Mouse (Mus musculus) thymus, postnatal 10 days (tissue): ENCODE measurements around the gene Cdkl5.
A peak's percentile ranks its signal among the peaks of the same experiment; 100 is the strongest.

Experiments used
- DNase-seq, 2 experiments: peaks; one replicate each; pipeline ENCODE4 v3.0.0; 2021; ENCODE audit warnings: low spot score in 2 of 2

Gene Cdkl5

DNA sequence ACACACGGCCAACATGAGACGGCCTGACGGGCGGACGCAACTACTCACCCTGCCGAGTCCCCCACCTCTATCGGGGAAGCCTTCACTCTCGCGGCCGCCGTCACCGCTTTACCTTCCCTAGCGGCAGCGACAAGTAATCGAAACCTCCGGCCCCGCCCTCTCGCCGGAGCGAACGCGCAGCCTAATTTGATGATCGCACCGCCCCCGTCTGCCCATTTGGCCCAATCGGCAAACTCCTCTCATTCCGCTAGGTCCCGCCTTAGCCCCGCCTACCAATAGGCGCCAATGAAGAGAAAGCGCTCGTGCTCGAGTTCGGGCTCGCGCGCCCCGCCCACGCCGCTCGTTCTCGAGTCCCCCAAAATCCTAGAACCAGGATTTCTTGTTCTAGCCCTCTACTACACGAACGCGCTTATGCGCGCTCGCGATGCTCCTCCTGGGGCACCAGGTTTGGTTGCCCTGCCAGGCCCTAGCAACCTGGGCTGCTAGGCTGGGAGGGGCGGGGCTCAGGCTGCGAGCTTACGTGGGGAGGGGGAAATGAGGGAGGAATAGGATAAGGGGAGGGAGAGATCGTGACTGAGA, at the start of gene Cdkl5:
Gene Cdkl5, minus strand, starts transcription at position 162 of the 579 bp plus-strand sequence.
- peak; percentile 88 to 91 for DNase-seq

DNA sequence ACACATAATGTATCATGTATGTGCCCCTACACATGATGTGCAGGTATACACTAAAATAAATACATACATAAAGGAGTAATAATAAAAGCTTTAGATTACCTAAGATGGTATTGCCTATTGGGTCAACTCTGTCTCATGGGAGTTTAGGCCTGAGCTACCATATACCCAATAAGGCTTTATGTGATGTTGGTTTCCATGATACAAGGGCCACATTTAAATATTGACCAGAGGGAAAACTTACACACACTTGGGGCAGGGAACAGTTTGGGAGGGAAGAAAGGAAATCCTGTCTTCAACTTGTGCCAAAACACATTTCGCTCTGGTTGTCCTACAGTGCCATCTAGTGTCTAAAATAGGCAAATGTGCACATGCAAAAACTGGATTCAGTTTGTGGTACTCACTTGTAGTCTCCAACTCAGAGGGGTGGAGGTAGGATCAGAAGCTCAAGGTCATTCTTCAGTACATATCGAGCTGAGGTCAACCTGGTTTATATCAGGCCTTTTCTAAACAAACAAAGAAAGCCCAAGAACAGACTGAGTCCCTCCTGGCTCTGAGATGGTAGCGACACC, 38.8 kb upstream of the Cdkl5 start:
- DNase-seq = peak in 1 of 2 experiments; percentile 23

DNA sequence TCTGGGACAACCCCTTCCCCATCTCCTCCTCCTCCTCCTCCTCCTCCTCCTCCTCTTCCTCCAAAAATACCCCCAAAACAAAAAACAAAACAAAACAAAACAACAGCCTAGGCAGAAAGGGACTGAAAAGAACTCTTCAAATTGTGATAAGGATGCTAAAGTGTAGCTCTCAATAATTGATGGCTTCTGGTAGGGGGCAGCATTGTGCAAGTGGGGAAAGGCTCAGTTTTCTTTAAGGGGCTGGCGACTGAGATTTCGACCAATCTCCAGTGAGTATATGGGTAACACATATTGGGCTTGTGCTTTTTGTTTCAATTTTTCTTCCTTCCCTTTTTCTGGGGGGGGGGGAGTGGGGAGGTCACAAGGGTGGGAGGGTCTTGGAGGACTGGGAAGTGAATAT, 37.9 kb upstream of the Cdkl5 start:
- DNase-seq = peak in 1 of 2 experiments; percentile 3

DNA sequence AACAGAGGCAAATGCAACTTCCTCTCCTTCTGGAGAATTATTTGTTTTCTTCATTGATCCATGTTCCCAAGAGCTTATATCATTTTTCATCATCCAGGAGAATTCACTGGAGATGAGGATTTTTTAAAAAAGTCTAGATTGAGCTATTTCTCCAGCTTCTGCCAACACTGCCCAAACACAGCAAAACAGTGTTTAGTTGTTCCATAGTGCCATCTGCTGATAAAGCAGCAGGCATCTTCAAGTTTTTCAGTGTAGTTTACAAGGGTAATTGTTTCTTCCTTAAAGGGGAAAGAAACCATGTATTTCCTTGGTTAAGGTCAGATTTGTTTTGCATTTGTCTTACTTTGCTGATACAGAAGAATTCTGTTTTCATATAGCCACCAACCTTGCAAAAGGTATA, 35.7 kb upstream of the Cdkl5 start:
- DNase-seq = no peak

DNA sequence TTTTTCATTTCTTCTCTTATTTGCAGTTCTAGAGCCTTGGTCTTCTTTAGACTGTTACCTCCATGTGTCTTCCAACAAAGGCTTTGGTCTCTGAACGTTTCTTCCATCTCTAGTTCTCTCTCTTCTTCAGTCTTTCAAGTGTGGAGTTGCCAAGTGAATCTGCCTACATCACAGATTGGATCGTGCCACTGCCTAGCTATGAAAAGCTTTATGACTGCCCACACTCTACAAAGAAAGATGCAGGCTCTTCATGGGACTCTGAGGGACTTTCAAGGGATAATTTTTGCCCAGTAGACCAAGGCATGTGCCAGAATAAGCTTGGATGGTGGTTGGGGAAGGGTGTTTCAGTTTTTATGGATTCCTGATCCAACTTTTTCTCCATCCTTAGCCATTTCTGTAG, 30.0 kb upstream of the Cdkl5 start:
- DNase-seq = no peak

DNA sequence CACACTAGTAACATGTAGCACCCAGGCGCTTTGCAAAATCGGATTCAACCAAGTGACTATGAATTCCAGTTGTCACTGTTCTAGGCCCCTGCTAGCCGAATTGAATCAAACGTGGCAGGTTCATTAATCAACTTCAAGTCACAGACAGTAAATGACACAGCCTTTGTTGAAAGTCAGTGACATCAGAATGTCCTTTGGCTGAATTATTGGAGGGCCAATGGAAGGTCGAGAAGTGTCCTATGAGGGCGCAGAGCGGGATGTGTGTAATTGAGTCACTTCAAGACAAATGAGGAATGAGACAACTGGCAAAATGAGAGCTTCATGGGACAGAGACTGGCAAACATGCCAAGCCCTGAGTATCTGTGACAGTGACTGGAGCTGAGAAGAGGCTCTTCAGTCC, 27.0 kb upstream of the Cdkl5 start:
- no peak for DNase-seq

DNA sequence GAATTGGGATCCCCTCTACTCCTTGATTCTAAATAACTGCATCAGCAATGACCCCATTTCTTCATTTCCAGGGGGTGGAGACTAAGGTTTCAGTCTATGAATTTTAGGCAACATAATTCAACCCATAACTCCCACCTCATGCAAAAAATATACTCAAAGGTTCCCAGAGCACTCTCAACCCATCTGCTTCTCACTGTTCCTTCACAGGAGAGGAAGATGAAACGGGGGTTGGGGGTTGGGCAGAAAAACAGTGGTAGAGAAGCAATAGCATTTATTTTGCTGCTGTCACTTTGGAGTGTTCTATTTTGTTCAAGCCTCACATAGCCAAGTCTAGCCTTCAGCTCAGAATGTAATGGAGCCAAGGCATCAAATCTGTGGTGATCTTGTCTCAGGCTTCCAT, 23.7 kb upstream of the Cdkl5 start:
- DNase-seq = no peak

DNA sequence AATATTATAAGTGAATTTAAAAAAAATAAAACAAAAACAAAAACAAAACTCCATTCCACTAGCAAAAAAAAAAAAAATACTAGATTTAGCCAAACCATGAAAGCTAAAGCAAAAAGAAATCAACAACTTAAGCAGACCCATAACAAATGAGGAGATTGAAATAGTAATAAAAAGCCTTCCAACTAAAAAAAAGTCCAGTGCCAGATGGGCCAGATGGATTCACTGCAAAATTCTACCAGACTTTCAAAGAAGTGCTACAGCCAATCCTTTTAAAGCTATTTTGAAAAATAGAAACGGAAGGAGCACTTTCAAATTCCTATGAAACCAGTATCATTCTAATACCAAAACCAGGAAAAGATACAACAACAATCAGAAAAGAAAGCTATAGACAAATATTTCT, 11.8 kb upstream of the Cdkl5 start:
- DNase-seq = no peak

DNA sequence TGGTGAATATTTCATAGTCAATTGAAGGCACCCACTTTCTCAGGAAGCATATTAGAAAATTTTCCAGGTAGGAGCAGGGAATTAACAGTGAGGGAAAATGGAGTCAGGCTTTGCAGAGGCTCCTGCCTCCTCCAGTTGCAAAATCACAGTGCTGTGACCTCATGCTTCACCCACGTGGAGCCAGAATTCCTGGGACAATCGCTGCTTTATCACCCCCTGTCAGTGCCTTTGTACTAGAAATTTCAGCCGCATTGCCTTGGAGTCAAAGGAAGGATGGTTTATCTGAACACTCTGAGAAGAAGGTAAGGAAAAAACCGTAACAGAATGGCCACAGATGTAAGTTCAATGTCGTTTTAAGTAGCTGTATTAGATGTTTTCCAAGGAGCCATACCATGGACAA, 1.5 kb upstream of the Cdkl5 start:
- DNase-seq = no peak

DNA sequence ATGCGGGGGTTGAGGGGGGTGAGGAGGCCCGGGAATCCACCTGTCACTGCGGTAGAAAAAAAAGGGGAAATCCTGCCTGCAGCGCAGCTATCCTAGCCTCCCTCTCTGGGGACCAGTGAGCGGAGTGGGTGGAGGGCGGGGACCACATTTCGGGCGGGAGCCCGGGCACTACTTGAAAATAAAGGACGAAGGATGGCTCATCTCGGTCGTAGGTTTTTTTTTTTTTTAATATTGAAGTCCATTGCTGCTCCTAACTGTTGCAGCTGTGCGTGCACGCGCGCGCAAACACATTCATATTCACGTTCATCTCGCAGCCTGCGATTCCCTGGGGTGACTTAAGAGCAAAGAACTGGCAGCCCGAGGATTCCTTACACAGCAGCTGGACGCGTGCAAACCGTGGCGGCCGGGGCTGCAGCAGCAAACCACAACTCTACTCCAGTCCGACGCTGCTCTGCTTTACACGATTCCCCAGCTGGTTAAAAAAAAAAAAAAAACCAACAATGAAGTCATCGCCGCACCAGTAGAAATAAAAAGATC, 695 bp upstream of the Cdkl5 start:
- DNase-seq = no peak

DNA sequence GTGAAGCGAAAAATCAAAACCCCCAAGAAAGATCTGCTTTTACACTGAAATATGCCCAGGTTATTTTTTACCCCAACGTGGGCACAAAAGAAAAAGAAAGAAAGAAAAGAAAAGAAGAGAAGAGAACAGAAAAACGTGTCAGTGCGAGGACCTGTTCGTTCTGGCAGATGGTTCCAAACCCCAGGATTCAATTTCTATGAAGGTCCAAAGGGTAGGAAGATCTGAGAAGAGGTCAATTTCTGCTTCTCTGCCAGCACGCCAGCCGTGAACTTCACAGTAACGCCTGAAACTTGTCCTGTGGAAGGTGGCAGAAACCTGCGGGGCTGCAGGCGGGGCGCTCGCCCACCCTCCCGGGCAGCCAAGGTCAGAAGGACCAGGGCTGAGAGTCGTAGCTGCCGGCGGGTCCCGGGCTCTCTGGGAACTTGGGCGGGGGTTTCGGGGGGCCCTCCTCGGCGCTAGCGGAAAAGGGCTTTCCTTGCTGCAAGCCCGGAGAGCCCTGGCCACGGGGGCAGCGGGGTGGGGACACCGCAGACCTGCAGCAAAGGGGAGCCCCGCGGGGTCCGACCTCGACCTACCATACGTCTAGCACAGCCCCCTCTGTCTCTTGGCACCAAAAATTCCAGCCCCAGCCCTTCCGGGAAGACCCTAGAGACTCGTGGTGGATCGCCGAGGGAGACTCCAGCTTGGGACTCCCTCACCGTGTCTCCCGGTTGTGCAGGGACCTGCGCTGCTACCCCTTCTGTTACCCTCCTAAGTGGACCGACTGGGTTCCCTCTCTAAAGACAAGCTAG, 560 bp downstream of the Cdkl5 start:
- peak; percentile 16 to 25 for DNase-seq

DNA sequence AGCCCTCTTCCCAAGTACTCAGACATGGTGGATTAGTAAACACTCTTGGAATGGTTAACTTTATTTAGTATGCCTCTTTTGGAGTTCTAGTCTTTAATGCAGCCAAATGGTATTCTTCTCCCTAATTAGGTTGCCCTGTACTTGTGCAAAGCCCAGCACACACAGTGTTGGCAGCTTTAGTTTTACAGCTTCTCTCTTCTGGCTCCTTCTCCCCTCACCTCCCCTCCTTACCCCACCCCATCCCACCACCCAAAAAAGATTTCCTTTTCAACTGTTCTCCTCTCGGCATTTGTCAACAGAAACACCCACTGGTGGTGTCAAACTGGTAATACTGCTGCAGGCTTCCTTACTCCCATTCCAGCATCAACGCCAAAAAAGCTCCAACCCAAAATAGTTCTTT, 1.8 kb downstream of the Cdkl5 start:
- no peak for DNase-seq

DNA sequence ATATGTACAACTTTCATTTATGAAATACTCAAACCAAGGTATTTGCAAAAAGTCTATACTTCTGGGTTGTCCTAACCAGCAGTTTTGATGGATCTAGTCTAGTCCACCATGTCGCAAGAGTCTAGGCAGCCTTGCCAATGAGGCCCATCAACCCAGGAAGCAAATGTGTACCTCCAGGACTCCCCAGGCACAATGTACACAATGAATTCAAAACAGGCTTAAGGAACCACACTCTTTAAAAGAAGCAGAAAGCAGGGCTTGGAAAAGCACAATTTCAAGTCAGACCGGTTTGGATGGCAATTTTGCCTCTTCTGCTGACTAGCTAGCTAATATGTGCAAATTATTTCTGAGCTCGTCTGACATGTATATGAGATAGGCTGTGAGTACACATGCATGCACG, 4.2 kb downstream of the Cdkl5 start:
- DNase-seq = no peak

DNA sequence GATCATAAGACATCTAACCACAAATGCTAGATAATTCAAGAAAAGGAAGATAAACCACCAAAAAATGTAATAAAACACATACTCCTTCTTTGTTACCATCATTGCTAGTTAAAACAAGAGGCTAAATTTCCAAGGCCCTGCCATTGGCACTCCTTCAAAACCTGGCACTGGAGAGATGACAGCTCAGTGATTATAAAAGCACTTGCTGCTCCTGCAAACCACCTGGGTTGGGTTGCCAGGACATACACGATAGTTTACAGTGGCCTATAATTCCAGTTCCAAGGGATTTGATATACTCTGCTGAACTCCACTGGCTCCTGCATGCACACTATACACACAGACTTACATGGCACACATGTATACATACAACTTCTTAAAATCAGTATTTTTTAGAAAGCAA, 16.6 kb downstream of the Cdkl5 start:
- DNase-seq = no peak

DNA sequence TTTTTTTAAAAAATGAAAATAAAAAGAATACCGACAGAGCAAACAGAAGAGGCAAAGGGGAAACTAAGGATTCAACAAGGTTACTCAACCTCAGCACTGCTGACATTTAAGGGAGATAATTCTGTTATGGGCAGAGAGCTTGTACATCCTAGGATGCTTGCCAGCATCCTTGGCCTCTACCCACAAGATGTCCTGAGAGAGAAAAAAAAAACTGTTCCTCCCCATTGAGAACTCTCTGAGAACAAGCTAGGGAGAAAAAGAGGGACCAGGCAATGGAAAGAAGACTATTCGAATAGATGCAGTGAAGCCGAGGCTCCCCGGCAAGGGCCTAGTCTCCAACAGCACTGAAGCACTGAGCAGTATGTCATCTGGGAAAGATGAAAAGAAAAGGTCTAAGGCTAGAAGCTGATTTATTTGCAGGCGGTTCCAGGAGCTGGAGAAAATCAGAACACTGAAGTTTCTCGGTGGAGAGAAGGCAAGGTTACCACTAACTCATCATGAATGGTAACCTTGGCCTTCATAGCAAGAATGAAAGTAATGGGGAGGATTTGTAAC, 22.4 kb downstream of the Cdkl5 start:
- no peak for DNase-seq

DNA sequence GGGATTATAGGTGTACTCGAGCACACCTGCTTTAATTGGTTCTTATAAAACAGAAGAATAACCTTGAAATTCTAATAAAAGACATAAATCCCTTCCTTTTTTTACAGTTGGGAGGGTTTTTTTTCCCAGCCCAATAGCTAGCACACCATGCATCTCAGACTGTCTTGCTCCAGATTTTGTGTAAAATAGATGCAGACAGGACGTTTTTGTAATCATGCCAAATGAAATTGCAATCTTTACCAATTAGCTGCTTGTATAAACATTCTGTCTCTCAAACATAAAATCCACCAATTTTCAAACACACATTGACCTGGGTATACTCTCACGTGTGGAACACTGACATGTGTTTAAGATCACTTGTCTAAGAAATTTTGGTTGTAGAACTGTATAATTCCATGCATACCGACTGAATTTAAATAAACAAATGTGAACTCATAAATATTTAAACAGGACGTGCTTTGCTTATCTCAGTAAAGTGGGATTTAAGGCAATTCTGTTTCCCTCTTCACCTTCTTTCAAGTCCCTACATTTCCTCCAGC, 35.8 kb downstream of the Cdkl5 start:
- no peak for DNase-seq

DNA sequence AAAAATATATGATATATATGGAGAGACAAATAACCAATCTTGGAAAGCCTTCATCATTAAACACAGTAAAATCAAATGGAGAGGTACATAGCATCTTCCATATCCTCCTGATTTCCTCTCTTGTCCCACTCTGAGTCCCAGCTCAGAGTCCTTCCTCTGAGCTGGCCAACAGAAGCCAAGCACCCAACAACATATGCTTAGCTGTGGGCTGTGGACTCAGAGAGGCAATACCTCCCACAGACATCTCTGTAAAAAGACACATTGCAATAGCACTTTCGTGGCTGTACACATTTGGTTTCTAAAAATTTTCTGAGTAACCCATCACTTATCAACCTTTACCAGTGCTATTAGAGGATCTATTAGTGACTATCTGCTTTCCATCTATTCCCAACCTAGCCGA, 44.9 kb downstream of the Cdkl5 start:
- DNase-seq = no peak

DNA sequence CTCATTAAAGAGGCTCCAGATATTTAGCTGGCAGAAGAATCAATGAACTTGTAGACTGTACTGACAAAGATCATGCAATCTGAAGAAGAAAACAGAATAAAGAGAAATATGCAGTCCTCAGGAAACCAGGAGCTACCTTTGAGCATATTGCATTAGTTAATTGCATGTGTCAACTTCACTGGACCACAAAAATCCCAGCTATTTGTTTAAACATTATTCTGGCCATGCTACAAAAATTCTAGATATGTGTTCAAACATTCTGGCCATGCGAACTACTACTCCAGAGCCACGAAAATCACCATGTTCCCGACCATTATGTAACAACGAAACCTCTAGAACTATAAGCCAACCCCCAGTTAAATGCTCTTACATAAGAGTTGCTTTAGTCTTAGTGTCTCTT, 49.8 kb downstream of the Cdkl5 start:
- DNase-seq = no peak

DNA sequence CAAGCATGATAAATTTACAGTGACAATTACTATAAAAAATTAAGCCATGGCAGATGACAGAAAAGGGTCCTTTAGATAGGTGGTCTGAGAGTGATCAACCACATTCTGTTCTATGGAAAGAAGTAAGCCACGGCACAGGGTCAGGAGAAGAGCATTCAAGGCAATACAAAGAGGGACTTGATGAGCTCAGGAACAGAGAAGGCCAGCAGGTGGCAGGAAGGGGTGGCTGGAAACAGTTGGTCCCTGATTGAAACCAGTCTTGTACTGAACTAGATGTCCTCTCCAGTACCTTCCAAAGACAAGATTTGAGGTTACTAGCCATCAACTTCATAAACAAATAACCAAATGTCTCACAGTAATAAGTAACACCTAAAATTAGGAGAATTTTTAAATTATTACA, 59.0 kb downstream of the Cdkl5 start:
- no peak for DNase-seq

DNA sequence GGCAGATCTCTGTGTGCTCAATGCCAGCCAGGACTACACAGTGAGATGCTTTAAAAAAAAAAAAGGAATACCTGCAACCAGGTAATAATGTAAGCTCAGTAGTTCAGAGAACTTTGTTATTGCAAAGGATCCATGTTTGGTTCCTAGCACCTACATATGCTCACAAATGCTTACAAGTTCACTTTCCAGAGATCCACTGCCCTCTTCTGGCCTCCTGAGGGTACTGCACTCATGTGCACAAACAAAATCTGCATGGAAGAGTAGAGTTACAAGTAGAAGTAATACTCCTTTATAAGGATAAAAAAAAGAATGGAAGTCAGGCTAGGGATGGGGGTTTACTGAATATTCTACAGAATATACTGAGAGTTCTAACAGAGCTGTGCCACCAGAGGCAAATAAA, 63.8 kb downstream of the Cdkl5 start:
- no peak for DNase-seq

DNA sequence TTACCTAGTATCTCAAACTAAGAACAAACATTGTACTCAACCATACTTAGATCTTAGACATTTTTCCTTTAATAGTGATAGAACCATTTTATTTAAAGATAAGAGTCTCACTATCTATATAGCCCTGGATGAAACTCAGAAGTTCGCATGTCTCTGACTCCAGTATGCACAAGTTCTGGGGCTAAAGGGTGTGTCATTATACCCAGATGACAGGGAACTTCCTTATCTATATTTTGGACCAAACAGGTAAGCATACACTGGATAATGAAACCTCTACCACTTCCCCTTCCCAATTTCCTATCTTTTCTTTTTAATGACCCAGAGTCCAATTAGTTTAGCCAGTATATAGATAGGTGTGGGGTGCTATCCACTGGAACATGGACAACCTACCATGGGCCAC, 65.6 kb downstream of the Cdkl5 start:
- no peak for DNase-seq

DNA sequence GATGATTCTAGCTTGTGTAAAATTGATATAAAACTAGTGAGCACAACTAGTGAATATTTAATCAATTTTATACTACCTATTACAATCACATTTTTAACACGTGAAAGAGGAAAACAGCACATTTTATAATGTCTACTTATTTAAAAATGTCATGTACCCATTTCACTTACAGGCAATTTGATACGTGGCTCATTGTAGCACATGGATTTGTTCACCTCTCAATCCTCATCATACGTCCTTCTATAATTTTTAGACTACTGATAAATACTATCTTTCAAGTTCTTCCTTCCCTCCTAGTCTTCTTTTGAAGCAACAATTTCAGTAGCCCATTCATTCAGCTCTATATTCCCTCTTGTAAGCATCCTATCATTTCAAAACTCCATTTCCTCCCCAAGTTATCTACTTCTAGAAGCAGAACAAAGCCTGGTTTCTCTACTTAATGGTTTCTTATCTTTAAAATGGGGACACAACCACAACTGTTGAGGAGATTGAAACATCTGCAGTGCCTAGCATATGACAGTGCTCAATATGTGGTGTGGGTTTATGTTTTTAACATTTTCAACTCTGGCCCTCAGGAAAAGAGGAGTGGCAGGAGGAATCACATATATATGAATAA, 75.4 kb downstream of the Cdkl5 start:
- DNase-seq = no peak
